Mouse (Mus musculus): ENCODE data around the gene Serpine1. TPM values are rescaled to one million over a fixed set of nuclear protein-coding genes. Genes with fewer than 3 reads are reported as not detected.

The Serpine1 gene
- polyA plus RNA-seq, 1 experiment from 2014 or later, result 1.1 TPM

DNA sequence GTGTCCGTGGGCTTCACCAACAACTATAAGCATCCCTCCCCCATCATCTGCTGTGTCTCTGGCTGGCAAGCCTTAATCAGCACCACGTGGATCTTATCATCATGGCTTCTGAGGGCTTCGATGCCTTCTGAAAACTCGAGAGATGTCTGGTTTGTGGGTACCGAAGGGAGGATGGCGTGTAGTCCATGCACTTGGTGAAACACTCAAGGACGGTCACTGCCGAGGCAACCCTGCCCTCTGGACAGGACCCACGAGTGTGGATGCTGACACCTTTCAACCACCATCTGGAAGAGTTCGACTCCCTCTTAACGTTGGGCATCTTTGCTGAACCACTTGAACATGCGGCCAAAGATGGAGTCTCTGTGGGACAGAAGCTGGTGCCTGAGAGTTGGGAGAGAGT is 38.8 kb upstream of the Serpine1 start:
- Histone ChIP-seq H3K4me1 (ENCODE audit: control insufficient read depth, insufficient read depth, low read length) (peaks cover 12% of the 10 kb centered on the region), H3K9me3 (replicated peaks; ENCODE audit: control insufficient read depth, low read length) (no peaks in the 10 kb centered on the region), H3K9ac (ENCODE audit: low read length) (no peak overlapping the region), H3K27ac (ENCODE audit: low read length) (no peak overlapping the region), H3K4me2 (ENCODE audit: low read depth, low read length) (no peak overlapping the region), H3K27me3 (ENCODE audit: control insufficient read depth, insufficient read depth, low read length) (no peaks in the 10 kb centered on the region), H3K4me3 (ENCODE audit: low read length) (no peak overlapping the region), H3K36me3 (ENCODE audit: control insufficient read depth, insufficient read depth) (peaks cover 32% of the 10 kb centered on the region)
- 90% methylated on average over 12 of the region's 12 CpGs for WGBS
- ATAC-seq (replicated peaks; ENCODE audit: extremely low read depth, insufficient read depth, low FRiP score), result no peak

DNA sequence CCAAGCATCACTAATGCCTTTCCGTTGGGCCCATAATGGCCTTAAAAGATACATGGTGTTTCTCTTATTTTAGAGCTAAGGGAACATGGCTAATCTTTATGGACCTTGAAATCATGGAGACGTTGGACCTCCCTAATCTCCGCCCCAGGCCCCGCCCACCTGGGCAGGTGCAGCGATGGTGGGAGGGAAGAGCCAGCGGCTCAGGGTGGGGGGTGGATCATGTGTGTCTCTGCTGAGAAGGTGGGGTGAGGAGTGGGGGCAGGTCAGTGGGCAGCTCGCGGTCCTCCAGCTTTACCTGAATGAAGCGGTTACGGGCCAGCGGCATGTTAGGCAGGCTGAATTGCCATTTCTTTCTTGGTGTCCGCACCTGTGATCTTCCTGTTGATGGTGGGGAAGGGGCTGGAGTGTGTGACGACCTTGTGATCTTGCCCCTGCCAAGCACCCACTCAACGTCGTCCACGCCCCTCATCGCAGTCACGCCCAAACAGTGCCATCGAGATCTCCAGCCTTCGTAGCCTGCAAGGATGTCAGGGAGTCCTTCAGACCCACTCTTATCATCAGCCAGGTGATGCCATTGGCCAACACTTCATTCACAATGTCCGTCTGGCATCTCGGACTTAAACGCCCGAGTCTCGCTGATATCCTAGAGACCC is 38.0 kb upstream of the Serpine1 start:
- no peak overlapping the region for H3K27ac ChIP-seq (ENCODE audit: low read length)
- no peaks in the 10 kb centered on the region for H3K27me3 ChIP-seq (ENCODE audit: control insufficient read depth, insufficient read depth, low read length)
- H3K9me3 ChIP-seq (replicated peaks; ENCODE audit: control insufficient read depth, low read length), result no peaks in the 10 kb centered on the region
- 48% methylated on average over 25 of the region's 25 CpGs for WGBS
- ATAC-seq (replicated peaks; ENCODE audit: extremely low read depth, insufficient read depth, low FRiP score), result no peak
- no peak overlapping the region for H3K9ac ChIP-seq (ENCODE audit: low read length)
- H3K4me3 ChIP-seq (ENCODE audit: low read length), result no peak overlapping the region
- H3K4me1 ChIP-seq (ENCODE audit: control insufficient read depth, insufficient read depth, low read length), result peaks cover 7% of the 10 kb centered on the region
- no peak overlapping the region for H3K4me2 ChIP-seq (ENCODE audit: low read depth, low read length)
- H3K36me3 ChIP-seq (ENCODE audit: control insufficient read depth, insufficient read depth), result peaks cover 32% of the 10 kb centered on the region

DNA sequence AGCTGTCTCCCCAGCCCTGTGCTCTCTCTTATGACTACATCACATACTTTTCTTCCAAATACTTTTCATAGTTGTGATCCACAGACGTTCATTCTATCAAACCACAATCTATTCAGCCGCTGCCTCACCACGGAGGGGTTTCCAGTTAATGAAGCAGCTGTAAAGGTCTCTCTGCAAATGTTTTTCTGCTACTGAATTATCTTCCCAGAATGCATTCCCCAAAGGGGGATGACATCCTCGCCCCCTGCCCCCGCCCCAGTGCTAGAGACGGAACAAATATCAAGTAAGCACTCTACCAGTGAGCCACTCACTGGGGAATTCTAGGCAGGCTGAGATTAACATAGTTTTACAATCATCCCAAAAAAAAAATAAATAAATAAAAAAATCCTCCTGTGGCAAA is 36.0 kb upstream of the Serpine1 start:
- ATAC-seq (replicated peaks; ENCODE audit: extremely low read depth, insufficient read depth, low FRiP score), result no peak
- WGBS, result 50% methylated on average over 6 of the region's 6 CpGs
- Histone ChIP-seq H3K27me3 (ENCODE audit: control insufficient read depth, insufficient read depth, low read length) (no peaks in the 10 kb centered on the region), H3K4me3 (ENCODE audit: low read length) (no peak overlapping the region), H3K27ac (ENCODE audit: low read length) (no peak overlapping the region), H3K9me3 (replicated peaks; ENCODE audit: control insufficient read depth, low read length) (no peaks in the 10 kb centered on the region), H3K9ac (ENCODE audit: low read length) (no peak overlapping the region), H3K4me1 (ENCODE audit: control insufficient read depth, insufficient read depth, low read length) (peaks cover 7% of the 10 kb centered on the region), H3K4me2 (ENCODE audit: low read depth, low read length) (no peak overlapping the region), H3K36me3 (ENCODE audit: control insufficient read depth, insufficient read depth) (peaks cover 15% of the 10 kb centered on the region)

DNA sequence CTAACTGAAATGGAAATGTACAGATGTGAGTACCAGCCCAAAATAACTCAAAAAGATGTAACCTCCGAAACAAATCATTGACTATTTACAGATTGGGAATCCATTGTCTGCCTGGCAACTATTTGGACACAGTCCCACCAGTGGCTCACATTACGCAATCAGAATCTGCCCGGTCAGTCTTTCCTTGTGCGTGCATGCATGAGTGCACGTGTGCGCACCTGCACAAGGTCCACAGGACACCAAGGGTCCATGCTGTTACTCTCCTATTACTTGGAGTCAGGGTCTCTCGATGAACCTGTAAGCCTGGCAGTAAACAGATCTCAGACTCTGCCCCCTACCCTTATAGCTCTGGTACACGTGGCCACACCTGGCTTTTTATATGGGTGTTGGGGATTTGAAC is 35.6 kb upstream of the Serpine1 start:
- peaks cover 10% of the 10 kb centered on the region for H3K4me1 ChIP-seq (ENCODE audit: control insufficient read depth, insufficient read depth, low read length)
- H3K9ac ChIP-seq (ENCODE audit: low read length), result no peak overlapping the region
- no peak overlapping the region for H3K27ac ChIP-seq (ENCODE audit: low read length)
- no peaks in the 10 kb centered on the region for H3K27me3 ChIP-seq (ENCODE audit: control insufficient read depth, insufficient read depth, low read length)
- H3K4me3 ChIP-seq (ENCODE audit: low read length), result no peak overlapping the region
- peaks cover 11% of the 10 kb centered on the region; the same call in 1 of the 2 replicates for H3K36me3 ChIP-seq (ENCODE audit: control insufficient read depth, insufficient read depth)
- no peak for ATAC-seq (replicated peaks; ENCODE audit: extremely low read depth, insufficient read depth, low FRiP score)
- H3K9me3 ChIP-seq (replicated peaks; ENCODE audit: control insufficient read depth, low read length), result no peaks in the 10 kb centered on the region
- H3K4me2 ChIP-seq (ENCODE audit: low read depth, low read length), result no peak overlapping the region
- 83% methylated on average over 8 of the region's 8 CpGs for WGBS

DNA sequence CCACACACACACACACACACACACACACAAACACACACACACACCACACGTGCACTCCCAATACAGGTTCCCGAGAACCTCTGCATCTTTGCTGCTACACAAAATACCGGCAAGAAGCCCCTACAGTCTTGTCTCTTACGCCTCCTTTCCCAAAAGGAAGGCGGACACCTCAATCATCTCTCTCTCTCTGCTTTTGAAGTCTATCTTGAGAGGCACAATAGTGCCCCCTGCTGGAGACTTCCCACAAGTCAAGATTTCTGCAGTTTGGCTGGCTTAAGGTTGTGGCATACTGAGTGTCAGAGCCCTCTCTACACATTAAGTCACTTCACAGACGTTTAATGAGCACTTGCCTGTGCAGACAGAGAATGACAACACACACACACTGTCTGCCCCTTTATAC is 35.0 kb upstream of the Serpine1 start:
- WGBS, result 7% methylated on average over 6 of the region's 6 CpGs
- Histone ChIP-seq H3K4me1 (ENCODE audit: control insufficient read depth, insufficient read depth, low read length) (peaks cover 12% of the 10 kb centered on the region), H3K27ac (ENCODE audit: low read length) (no peak overlapping the region), H3K9me3 (replicated peaks; ENCODE audit: control insufficient read depth, low read length) (no peaks in the 10 kb centered on the region), H3K27me3 (ENCODE audit: control insufficient read depth, insufficient read depth, low read length) (no peaks in the 10 kb centered on the region), H3K36me3 (ENCODE audit: control insufficient read depth, insufficient read depth) (peaks cover 6% of the 10 kb centered on the region; the same call in 1 of the 2 replicates), H3K4me2 (ENCODE audit: low read depth, low read length) (peak overlapping the region; percentile 5; the same call in 1 of the 2 replicates), H3K9ac (ENCODE audit: low read length) (no peak overlapping the region), H3K4me3 (ENCODE audit: low read length) (no peak overlapping the region)
- ATAC-seq (replicated peaks; ENCODE audit: extremely low read depth, insufficient read depth, low FRiP score), result no peak

DNA sequence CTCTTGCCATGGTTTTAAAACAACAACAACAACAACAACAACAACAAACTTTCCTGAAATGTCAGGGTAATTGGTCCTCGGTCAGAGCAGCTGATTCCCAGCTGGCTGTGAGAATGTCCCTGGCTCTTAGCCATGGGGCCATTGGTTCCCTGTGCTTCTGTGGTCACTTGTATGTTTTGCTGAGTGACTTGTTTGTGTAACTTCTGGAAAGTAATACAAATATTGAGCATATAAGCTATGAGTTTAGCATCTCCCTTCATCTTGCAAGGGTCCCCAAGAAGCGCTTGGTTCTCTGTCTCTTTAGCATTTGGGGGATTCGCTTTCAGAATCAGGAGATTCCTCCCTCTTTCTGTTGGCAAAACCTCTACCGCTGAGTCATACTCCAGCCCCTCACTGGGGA is 34.4 kb upstream of the Serpine1 start:
- H3K9me3 ChIP-seq (replicated peaks; ENCODE audit: control insufficient read depth, low read length), result no peaks in the 10 kb centered on the region
- no peak overlapping the region for H3K4me3 ChIP-seq (ENCODE audit: low read length)
- WGBS, result 71% methylated on average over 4 of the region's 4 CpGs
- no peak overlapping the region for H3K4me2 ChIP-seq (ENCODE audit: low read depth, low read length)
- H3K27ac ChIP-seq (ENCODE audit: low read length), result no peak overlapping the region
- H3K4me1 ChIP-seq (ENCODE audit: control insufficient read depth, insufficient read depth, low read length), result peaks cover 12% of the 10 kb centered on the region
- H3K27me3 ChIP-seq (ENCODE audit: control insufficient read depth, insufficient read depth, low read length), result no peaks in the 10 kb centered on the region
- H3K9ac ChIP-seq (ENCODE audit: low read length), result no peak overlapping the region
- peaks cover 5% of the 10 kb centered on the region; the same call in 1 of the 2 replicates for H3K36me3 ChIP-seq (ENCODE audit: control insufficient read depth, insufficient read depth)
- no peak for ATAC-seq (replicated peaks; ENCODE audit: extremely low read depth, insufficient read depth, low FRiP score)

DNA sequence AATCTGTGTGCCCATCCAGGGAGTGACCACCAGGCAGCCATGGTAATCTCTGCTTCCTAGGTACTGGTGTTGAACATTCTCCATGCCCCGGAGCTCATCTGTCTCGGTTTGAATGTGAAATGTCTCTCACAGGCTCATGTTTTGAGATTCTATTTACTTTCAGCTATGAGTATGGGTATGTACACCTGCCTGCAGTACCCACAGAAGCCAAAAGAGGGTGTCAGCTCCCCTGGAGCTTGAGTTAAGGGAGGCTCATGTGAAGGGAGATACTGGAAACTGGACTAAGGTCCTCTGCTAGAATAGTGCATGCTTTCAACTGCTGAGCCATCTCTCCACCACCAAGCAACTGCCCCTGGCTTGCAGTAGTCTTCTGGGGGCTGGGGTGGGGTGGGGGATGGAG is 31.9 kb upstream of the Serpine1 start:
- Histone ChIP-seq H3K27ac (ENCODE audit: low read length) (no peak overlapping the region), H3K4me3 (ENCODE audit: low read length) (no peak overlapping the region), H3K9me3 (replicated peaks; ENCODE audit: control insufficient read depth, low read length) (no peaks in the 10 kb centered on the region), H3K36me3 (ENCODE audit: control insufficient read depth, insufficient read depth) (no peaks in the 10 kb centered on the region), H3K27me3 (ENCODE audit: control insufficient read depth, insufficient read depth, low read length) (no peaks in the 10 kb centered on the region), H3K4me2 (ENCODE audit: low read depth, low read length) (no peak overlapping the region), H3K4me1 (ENCODE audit: control insufficient read depth, insufficient read depth, low read length) (peaks cover 12% of the 10 kb centered on the region), H3K9ac (ENCODE audit: low read length) (no peak overlapping the region)
- 93% methylated on average over 2 of the region's 2 CpGs for WGBS
- ATAC-seq (replicated peaks; ENCODE audit: extremely low read depth, insufficient read depth, low FRiP score), result no peak

DNA sequence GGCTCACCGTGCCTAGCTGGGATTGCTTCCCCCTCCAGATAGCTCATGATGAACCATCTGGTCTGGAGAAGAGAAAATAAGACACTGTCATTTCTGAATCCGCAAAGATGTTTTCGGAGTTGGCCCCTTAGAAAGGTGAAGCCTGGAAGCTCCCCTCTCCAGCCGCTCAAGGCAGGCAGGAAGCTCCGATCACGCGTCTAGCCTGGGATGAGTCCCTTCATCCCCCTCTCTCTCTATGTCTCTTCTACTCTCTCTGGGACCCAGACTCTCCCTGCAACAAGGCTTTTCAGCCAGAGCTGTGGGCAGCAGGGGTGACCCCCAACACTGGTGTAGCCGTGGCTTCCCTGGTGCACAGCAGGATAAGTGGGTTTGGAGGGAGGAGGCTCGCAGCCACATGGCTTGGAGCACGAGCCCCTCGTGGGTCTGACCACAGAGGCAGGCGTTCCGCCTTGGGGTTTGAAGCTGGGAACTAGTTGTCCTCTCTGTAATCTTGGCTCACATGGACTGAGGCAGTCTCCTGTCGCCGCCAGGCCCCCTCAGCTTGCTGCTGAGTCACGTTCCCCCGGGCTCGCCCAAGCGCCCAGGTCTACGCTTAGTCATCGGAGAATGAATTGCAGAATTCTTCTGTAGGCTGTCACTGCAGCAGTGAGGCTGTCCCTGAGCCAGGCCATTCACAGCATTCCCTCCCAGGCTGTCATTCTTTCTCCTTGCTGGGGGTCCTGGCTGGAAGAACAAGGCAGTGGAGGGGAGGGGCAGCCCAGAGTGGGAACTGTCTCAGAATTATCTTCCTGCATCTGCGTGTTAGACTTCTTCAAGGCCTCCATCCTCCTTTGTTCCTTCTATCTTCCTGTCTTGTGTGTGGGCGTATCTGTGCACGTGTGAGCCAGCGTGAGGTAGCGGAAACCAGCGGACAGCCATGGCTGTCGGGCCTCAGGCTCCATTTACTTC is 30.8 kb upstream of the Serpine1 start:
- H3K4me1 ChIP-seq (ENCODE audit: control insufficient read depth, insufficient read depth, low read length), result peaks cover 12% of the 10 kb centered on the region
- no peak overlapping the region for H3K9ac ChIP-seq (ENCODE audit: low read length)
- no peaks in the 10 kb centered on the region for H3K36me3 ChIP-seq (ENCODE audit: control insufficient read depth, insufficient read depth)
- H3K27ac ChIP-seq (ENCODE audit: low read length), result no peak overlapping the region
- WGBS, result 51% methylated on average over 28 of the region's 28 CpGs
- H3K4me3 ChIP-seq (ENCODE audit: low read length), result no peak overlapping the region
- H3K4me2 ChIP-seq (ENCODE audit: low read depth, low read length), result peak overlapping the region; percentile 5; the same call in 1 of the 2 replicates
- ATAC-seq (replicated peaks; ENCODE audit: extremely low read depth, insufficient read depth, low FRiP score), result peak; percentile 59
- no peaks in the 10 kb centered on the region for H3K9me3 ChIP-seq (replicated peaks; ENCODE audit: control insufficient read depth, low read length)
- no peaks in the 10 kb centered on the region for H3K27me3 ChIP-seq (ENCODE audit: control insufficient read depth, insufficient read depth, low read length)

DNA sequence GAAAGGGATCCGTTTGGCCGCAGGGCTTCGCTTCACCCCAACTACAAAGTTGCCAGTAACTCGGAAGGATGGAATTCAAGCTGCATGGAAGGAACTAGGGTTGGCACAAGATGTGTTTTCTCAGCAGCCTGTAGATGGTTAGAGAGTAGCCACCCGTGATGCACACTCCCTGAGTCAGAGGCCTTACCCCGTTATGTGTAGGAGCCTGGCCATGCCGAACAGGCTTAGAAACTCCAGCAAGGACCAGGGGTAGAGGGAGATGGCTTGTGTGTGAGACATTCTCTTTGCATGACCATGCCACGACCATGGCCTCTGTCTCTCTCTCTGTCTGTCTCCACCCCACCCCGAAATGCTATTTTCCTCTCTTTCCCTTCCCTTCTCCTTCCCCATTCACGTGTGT is 30.0 kb upstream of the Serpine1 start:
- Histone ChIP-seq H3K4me2 (ENCODE audit: low read depth, low read length) (no peak overlapping the region), H3K4me1 (ENCODE audit: control insufficient read depth, insufficient read depth, low read length) (peaks cover 12% of the 10 kb centered on the region), H3K9ac (ENCODE audit: low read length) (no peak overlapping the region), H3K27ac (ENCODE audit: low read length) (no peak overlapping the region), H3K27me3 (ENCODE audit: control insufficient read depth, insufficient read depth, low read length) (no peaks in the 10 kb centered on the region), H3K9me3 (replicated peaks; ENCODE audit: control insufficient read depth, low read length) (no peaks in the 10 kb centered on the region), H3K36me3 (ENCODE audit: control insufficient read depth, insufficient read depth) (no peaks in the 10 kb centered on the region), H3K4me3 (ENCODE audit: low read length) (no peak overlapping the region)
- WGBS, result 73% methylated on average over 10 of the region's 10 CpGs
- ATAC-seq (replicated peaks; ENCODE audit: extremely low read depth, insufficient read depth, low FRiP score), result no peak

All from heart, embryonic 16.5 days (tissue).